Mouse (Mus musculus): ENCODE results near the gene Rere.

DNA sequence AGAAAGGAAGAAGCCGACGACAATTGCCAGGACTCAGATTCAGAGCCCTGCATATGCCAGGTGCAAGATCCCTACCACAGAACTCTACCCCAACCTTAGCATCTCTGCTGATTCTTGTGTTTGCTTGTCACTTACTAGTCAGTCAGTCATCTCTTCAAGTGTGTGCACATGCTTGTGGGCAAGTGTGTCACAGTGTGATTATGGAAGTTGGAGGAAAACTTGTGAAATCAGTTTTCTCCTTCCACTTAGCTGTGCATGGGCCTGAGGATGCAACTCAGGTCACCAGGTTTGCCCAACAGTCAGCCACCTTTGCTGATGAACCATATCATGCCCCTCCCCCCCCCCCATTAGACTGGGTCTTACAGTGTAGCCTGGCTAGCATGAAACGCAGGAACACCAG lies 103.5 kb downstream of the Rere start:
- TF ChIP-seq CTCF (IDR thresholded peaks at IDR 0.05; ENCODE audit: low read depth) (no peak), EP300 (IDR thresholded peaks at IDR 0.05; ENCODE audit: low read depth) (no peak)

Measured in liver, embryonic 14.5 days (tissue).